Mouse (Mus musculus): ENCODE results near the gene Gpr6.

Gpr6 gene

GRCm38 (mm10) chr10:41072116-41072515 lies at the start of gene Gpr6:
Gene Gpr6, minus strand, starts transcription at chr10:41072285.
- no peak for DNase-seq (ENCODE audit: low read depth)

- no peak for DNase-seq (ENCODE audit: low read depth)
These were observed 28.0 kb upstream of the Gpr6 start for GRCm38 (mm10) chr10:41100060-41100459.

GRCm38 (mm10) chr10:41098137-41098536 lies 26.1 kb upstream of the Gpr6 start:
- no peak for DNase-seq (ENCODE audit: low read depth)

GRCm38 (mm10) chr10:41088852-41089251 lies 16.8 kb upstream of the Gpr6 start:
- DNase-seq (ENCODE audit: low read depth): no peak

GRCm38 (mm10) chr10:41071696-41072095 lies 389 bp downstream of the Gpr6 start:
- DNase-seq (ENCODE audit: low read depth): peak; percentile 25

GRCm38 (mm10) chr10:41070693-41071651 lies 1.1 kb downstream of the Gpr6 start:
- DNase-seq (ENCODE audit: low read depth): no peak

GRCm38 (mm10) chr10:41060250-41060831 lies 11.7 kb downstream of the Gpr6 start:
- no peak for DNase-seq (ENCODE audit: low read depth)

- no peak for DNase-seq (ENCODE audit: low read depth)
These were observed 16.5 kb downstream of the Gpr6 start for GRCm38 (mm10) chr10:41055581-41055980.

GRCm38 (mm10) chr10:41054005-41054404 lies 18.1 kb downstream of the Gpr6 start:
- DNase-seq (ENCODE audit: low read depth): no peak

- no peak for DNase-seq (ENCODE audit: low read depth)
These were observed 29.8 kb downstream of the Gpr6 start for GRCm38 (mm10) chr10:41042272-41042671.

- no peak for DNase-seq (ENCODE audit: low read depth)
These were observed 30.6 kb downstream of the Gpr6 start for GRCm38 (mm10) chr10:41041478-41041877.

- DNase-seq (ENCODE audit: low read depth): no peak
These were observed 31.5 kb downstream of the Gpr6 start for GRCm38 (mm10) chr10:41040530-41041085.

- DNase-seq (ENCODE audit: low read depth): no peak
These were observed 33.6 kb downstream of the Gpr6 start for GRCm38 (mm10) chr10:41038476-41038875.

GRCm38 (mm10) chr10:41037722-41038121 lies 34.4 kb downstream of the Gpr6 start:
- no peak for DNase-seq (ENCODE audit: low read depth)

- DNase-seq (ENCODE audit: low read depth): no peak
These were observed 39.3 kb downstream of the Gpr6 start for GRCm38 (mm10) chr10:41032811-41033210.

- no peak for DNase-seq (ENCODE audit: low read depth)
These were observed 47.2 kb downstream of the Gpr6 start for GRCm38 (mm10) chr10:41024860-41025259.

GRCm38 (mm10) chr10:41024406-41024805 lies 47.7 kb downstream of the Gpr6 start:
- DNase-seq (ENCODE audit: low read depth): no peak

GRCm38 (mm10) chr10:41022226-41022625 lies 49.9 kb downstream of the Gpr6 start:
- no peak for DNase-seq (ENCODE audit: low read depth)
